Mouse (Mus musculus): ENCODE results near the gene Swsap1.

Swsap1 gene

GRCm38 (mm10) chr9:21955570-21956281 is at the start of gene Swsap1:
Swsap1 (plus strand) TSS chr9:21955755.
- peak; percentile 96 for DNase-seq (ENCODE audit: low read depth, low spot score)

- no peak for DNase-seq (ENCODE audit: low read depth, low spot score)
These were observed 47.3 kb upstream of the Swsap1 start for GRCm38 (mm10) chr9:21908216-21908615.

- DNase-seq (ENCODE audit: low read depth, low spot score), result no peak
These were observed 45.9 kb upstream of the Swsap1 start for GRCm38 (mm10) chr9:21909474-21910223.

- no peak for DNase-seq (ENCODE audit: low read depth, low spot score)
These were observed 38.6 kb upstream of the Swsap1 start for GRCm38 (mm10) chr9:21916851-21917492.

- DNase-seq (ENCODE audit: low read depth, low spot score), result no peak
These were observed 38.0 kb upstream of the Swsap1 start for GRCm38 (mm10) chr9:21917493-21918034.

GRCm38 (mm10) chr9:21918035-21918592 is 37.4 kb upstream of the Swsap1 start, which contains the start of gene Rab3d:
Rab3d (minus strand) TSS chr9:21918192.
- peak; percentile 94 for DNase-seq (ENCODE audit: low read depth, low spot score)

GRCm38 (mm10) chr9:21918692-21919384 is 36.7 kb upstream of the Swsap1 start:
- DNase-seq (ENCODE audit: low read depth, low spot score), result no peak

- no peak for DNase-seq (ENCODE audit: low read depth, low spot score)
These were observed 32.5 kb upstream of the Swsap1 start for GRCm38 (mm10) chr9:21923036-21923435.

GRCm38 (mm10) chr9:21923490-21924098 is 32.0 kb upstream of the Swsap1 start:
- DNase-seq (ENCODE audit: low read depth, low spot score), result no peak

- no peak for DNase-seq (ENCODE audit: low read depth, low spot score)
These were observed 31.5 kb upstream of the Swsap1 start for GRCm38 (mm10) chr9:21924099-21924493.

GRCm38 (mm10) chr9:21925034-21925433 is 30.5 kb upstream of the Swsap1 start:
- no peak for DNase-seq (ENCODE audit: low read depth, low spot score)

- no peak for DNase-seq (ENCODE audit: low read depth, low spot score)
These were observed 30.0 kb upstream of the Swsap1 start for GRCm38 (mm10) chr9:21925506-21925905.

GRCm38 (mm10) chr9:21926155-21926554 is 29.4 kb upstream of the Swsap1 start:
- no peak for DNase-seq (ENCODE audit: low read depth, low spot score)

GRCm38 (mm10) chr9:21926784-21927183 is 28.8 kb upstream of the Swsap1 start:
- no peak for DNase-seq (ENCODE audit: low read depth, low spot score)

GRCm38 (mm10) chr9:21927208-21927753 is 28.3 kb upstream of the Swsap1 start, which contains the start of the genes Ccdc159 and Tmem205:
Ccdc159 (plus strand) TSS chr9:21927471.
Tmem205 (minus strand) TSS chr9:21927556.
- peak; percentile 95 for DNase-seq (ENCODE audit: low read depth, low spot score)

- no peak for DNase-seq (ENCODE audit: low read depth, low spot score)
These were observed 26.3 kb upstream of the Swsap1 start for GRCm38 (mm10) chr9:21929208-21929607.

GRCm38 (mm10) chr9:21932006-21932405 is 23.5 kb upstream of the Swsap1 start:
- DNase-seq (ENCODE audit: low read depth, low spot score), result no peak

- no peak for DNase-seq (ENCODE audit: low read depth, low spot score)
These were observed 23.0 kb upstream of the Swsap1 start for GRCm38 (mm10) chr9:21932445-21933137.

- DNase-seq (ENCODE audit: low read depth, low spot score), result no peak
These were observed 21.5 kb upstream of the Swsap1 start for GRCm38 (mm10) chr9:21934021-21934420.
